Mouse (Mus musculus) bone marrow, adult 2 months (tissue): ENCODE measurements around the gene Dgki.

ENCODE experiments used
- CTCF ChIP-seq: fragments of 200-500 bp; IDR thresholded peaks from 2 replicates; pipeline ENCODE4 v1.5.1; 2011; ENCODE audit warnings: low read length, control low read depth; ENCODE audit not compliant: control insufficient read depth, insufficient read depth
- POLR2A ChIP-seq: fragments of 200-500 bp; IDR thresholded peaks from 2 replicates; pipeline ENCODE4 v1.6.1; 2011; ENCODE audit warnings: low read depth, mild to moderate bottlenecking, control low read depth, low read length, borderline replicate concordance; ENCODE audit not compliant: control insufficient read depth

DNA sequence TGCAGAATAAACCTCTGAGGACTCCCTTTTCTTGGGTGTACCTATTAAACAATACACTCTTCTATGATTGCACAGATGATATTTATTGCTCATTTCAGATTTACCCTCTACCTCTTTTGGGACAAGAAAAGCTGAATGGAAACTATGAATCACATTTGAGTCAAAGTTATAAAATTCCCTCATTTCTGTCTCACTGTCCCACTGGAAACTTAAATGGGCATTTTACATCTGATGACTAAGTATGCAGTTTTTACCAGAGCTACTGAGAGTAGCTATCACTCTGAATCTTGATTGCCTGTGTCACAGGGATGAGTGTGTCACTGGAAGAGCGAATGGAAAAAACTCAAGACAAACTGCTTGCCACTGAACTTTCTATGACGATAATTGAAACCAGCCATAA, 467.8 kb downstream of the Dgki start:
- no peak for TF ChIP-seq CTCF
- TF ChIP-seq POLR2A: no peak
